Mouse (Mus musculus) lung, postnatal 36 days (tissue): ENCODE data around the gene Ccnd1.

Experiments
- DNase-seq: peaks from one replicate; pipeline ENCODE4 v3.0.0; 2022; ENCODE audit warnings: mixed read lengths

Ccnd1 gene

DNA sequence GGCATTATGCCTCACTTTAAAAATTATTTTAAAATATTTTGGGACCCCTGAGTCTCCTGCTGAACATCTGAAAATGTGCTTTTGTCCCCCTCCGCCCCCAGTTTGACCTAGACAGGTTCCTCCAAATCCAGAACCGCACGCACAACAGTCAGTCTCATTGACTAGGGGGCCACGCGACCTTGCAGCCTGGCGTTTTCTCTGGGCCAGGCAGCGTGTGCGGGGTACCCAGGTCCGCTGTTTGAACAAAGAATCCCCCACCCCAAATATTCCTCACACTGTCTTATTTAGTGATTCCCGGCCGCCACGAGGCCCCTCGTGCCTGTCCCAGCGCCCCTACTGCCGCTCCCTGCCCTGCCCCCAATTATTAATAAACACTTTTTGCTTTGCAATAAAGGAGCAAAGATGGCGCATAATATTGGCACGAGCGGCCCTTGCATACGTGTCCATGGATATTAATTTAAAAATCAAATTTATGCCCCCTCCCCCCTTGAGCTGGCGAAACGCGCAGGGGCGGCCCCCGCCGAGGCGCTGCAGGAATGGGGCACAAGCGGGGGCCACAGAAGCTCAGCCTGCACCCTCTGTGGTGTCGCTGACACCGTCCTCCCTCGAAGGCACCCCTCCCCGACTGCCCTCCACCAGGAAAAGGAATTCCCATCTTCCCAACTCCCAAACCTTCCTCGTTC, 923 bp downstream of the Ccnd1 start:
- DNase-seq, result peak; percentile 25

DNA sequence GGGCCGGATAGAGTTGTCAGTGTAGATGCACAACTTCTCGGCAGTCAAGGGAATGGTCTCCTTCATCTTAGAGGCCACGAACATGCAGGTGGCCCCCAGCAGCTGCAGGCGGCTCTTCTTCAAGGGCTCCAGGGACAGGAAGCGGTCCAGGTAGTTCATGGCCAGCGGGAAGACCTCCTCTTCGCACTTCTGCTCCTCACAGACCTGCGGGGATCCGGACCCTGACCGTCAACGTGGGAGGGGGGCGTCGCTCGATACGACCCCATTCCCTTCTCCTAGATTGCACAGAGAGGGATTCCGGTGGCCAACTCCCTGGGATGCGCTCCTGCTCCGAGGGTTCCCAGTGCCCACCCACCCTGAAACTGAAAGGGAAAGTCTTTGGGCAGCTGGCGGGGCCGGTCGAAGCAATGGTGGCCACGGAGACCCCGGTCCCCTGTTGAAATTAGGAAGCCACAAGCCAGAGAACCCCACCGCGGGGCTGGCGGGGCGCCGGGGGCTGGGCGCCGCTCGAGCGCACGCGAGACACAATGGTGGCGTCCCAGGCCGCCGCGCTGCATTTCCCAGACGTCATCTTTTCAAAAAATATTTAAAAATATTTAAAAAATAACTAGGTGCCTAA, 1.7 kb downstream of the Ccnd1 start:
- DNase-seq, result peak; percentile 16

DNA sequence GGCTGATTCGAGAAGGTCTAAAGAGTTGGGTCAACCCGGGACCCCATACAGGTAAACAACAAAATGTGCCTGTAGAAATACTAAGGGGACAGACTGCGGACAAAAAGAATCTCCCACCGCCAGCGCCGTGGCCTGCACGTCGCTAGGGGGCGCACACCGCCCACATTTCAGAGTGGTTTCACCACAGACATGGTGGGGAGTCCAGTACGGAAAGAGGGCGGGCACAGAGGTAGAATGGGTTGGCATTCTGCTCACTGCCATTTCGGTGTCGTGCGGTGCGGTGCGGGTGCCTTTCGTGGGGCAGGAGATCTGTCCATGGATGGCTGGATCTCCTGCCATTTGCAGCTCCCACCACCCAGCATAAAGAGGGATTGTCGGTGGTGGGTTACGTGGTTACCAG, 2.2 kb downstream of the Ccnd1 start:
- peak; percentile 93 for DNase-seq

DNA sequence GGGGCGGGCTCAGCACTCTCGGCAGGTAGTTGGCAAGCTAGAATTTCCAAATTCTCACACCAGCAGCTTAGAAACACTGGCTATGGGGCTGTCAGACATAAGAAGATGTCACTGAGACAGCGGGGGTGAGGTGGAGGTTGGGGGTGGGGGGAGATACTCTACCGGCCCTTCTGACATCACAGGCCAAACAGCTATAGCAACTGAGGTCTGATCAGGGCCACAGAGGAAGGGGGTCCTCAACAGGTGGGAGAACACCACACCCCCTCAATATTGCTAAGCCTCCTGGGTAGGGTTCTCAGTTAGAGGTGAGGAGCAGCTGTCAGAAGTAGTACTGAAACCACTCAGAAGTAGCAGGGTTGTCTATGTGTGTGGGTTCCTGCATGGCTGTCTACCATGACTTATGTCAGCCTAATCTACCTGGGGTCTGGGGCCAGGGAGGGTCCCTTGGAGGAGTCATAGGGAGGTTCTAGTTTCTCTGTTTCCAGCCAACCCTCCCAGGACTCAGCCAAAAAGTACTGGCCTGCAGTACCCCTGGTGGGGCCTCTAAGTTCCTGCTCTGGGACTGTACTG, 3.3 kb downstream of the Ccnd1 start:
- DNase-seq, result no peak

DNA sequence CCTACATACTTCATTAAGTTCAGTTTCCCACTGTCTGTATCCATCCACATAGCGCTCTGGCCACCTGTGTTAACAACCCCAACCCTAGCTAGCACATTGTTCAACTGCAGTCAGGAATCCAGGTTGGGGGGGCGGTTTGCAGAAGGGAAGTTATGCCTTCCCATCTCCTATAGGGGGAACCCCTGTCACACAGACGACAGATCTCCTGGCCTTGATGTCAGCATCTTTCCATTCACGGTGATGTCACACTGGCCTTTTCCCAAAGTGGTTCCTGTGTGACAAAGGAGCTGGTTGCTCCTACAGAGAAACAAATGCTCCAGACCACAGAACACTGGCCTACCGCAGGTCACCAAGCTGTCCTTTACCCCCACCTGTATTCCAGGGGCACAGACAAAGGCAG, 4.2 kb downstream of the Ccnd1 start:
- peak; percentile 38 for DNase-seq

DNA sequence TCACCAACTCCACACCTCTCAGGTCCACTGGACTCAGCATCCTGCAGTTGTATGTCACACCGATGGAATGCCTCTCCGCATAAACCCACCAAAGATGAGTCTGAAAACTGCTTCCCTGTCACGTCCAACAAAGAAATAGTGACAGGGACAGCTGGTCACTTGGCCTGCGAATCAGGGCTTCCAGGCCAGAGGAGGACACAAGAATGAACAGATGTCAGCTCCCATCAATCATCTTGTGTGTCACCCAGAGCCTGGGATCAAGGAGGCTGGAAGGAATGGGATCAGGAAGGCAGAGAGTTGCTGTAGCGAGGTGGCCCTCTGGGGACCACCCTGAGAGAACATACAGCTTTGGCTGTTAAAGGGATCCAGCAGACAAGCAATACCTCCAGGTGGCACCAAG, 4.8 kb downstream of the Ccnd1 start:
- no peak for DNase-seq

DNA sequence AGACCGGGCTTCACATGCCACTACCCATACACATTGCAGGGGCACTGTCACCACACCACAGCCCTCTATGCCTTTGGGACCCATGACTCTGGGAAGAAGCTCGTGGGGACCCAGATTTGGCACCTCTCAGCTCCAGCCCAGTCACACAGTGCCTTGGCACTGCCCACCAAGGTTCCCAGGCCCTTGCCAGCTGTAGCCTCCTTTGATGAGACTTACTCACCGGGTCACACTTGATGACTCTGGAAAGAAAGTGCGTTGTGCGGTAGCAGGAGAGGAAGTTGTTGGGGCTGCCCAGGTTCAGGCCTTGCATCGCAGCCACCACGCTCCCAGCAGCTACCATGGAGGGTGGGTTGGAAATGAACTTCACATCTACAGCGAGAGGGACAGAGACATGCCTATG, 5.9 kb downstream of the Ccnd1 start:
- DNase-seq, result no peak

DNA sequence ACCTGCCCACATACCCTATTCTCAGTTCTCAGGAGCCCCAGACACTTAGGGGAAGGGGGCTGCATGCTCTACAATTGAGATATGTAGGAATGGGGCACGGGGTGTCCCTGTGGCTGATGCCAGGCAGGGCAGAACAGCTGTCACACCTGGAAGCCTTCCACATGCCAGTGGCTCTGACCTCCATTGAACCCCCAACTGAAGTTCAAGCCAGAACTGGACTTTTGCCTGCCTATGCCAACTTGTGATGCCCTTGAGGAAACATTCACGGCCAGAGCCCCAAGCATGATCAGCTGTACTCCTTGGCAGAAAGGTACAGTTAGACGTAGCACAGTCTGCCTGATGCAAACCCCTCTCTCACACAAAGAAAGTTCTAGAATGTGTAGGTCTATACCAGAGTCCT, 6.4 kb downstream of the Ccnd1 start:
- no peak for DNase-seq

DNA sequence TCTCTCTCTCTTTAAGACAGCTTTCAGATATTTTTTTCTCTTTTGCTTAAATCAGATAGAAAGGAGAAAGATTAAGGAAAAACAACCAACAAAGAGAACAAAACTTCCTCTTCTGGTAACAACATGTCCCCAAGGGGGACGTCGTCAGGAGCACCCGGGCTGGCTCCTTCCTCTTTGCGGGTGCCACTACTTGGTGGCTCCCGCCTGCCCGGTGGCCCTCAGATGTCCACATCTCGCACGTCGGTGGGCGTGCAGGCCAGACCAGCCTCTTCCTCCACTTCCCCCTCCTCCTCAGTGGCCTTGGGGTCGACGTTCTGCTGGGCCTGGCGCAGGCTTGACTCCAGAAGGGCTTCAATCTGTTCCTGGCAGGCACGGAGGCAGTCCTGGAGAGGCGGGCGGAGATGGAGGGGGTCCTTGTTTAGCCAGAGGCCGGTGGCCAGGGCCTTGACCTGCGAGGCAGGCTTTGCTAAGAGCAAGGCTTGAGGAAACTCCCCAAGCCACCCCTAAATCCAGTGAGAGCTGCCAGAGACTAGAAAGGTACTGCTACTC, 7.3 kb downstream of the Ccnd1 start:
- DNase-seq, result no peak

DNA sequence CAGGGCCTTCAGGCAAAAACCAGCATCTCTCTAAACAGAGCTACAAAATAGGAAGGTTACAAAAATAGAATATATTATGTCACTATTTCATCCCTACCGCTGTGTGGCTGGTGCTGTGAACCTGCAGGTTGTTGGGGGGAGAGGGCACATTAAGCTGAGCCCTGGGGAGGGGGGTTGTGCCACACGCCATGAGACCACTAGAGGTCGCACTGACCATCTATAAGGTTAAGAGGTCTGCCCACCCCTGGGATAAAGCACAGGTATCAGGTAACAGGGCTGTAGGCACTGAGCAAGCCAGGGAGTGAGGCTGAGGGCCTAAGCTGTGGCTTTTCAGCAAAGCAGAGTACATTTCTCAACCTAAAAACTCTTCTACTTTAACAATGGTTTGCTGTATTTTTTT, 7.9 kb downstream of the Ccnd1 start:
- peak; percentile 65 for DNase-seq

DNA sequence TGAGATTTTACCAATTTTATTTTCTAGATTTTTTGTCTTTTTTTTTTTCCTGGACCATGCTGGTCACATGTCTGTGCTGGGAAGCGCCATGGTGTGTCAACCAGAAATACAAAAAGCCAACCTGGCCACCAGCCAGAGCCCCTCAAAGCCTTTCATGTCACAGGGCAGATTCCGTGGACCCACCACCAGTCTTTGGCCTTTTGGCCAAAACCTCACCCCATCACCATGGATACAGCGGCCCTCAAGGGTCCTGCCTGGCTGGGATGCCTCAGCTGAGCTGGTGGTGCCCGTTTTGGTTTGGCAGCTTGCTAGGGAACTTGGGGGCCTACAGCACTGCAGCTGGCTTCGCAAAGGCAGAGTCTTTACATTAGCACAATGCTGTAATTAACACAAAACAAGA, 9.8 kb downstream of the Ccnd1 start:
- no peak for DNase-seq

DNA sequence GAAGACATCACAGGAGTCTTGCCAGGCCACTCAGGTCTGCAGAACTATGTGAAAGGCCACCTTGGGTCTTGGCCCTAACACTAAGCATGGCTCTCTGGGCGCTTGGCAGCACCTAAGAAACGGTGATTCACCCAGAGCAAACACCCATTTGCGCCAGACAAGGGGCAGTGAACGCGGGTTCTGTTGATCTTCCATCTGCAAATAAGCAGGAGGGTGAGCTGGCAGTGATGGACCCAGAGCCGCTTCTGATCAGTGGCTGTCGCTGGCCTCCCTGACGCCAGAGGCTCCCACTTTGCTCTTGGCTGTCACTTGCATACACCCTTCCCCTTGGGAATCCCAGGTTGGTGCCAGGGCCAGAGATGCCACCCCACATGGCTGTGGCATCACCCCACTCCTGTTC, 10.2 kb downstream of the Ccnd1 start:
- peak; percentile 25 for DNase-seq

DNA sequence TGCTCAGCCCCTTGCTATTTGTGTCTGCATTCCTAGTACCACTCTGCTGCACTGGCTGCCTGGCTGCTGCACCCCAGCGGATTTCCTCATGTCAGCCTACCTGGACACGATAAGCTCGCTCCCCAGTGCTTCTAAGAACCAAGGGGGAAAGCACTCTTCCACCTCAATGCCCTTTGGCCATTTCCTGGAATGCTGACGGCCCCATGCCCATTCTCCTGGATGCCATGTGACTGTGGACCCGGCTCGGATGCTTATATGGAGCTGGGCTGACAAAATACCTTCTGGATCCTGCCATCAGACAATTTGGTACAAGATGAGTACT, 10.9 kb downstream of the Ccnd1 start:
- no peak for DNase-seq

DNA sequence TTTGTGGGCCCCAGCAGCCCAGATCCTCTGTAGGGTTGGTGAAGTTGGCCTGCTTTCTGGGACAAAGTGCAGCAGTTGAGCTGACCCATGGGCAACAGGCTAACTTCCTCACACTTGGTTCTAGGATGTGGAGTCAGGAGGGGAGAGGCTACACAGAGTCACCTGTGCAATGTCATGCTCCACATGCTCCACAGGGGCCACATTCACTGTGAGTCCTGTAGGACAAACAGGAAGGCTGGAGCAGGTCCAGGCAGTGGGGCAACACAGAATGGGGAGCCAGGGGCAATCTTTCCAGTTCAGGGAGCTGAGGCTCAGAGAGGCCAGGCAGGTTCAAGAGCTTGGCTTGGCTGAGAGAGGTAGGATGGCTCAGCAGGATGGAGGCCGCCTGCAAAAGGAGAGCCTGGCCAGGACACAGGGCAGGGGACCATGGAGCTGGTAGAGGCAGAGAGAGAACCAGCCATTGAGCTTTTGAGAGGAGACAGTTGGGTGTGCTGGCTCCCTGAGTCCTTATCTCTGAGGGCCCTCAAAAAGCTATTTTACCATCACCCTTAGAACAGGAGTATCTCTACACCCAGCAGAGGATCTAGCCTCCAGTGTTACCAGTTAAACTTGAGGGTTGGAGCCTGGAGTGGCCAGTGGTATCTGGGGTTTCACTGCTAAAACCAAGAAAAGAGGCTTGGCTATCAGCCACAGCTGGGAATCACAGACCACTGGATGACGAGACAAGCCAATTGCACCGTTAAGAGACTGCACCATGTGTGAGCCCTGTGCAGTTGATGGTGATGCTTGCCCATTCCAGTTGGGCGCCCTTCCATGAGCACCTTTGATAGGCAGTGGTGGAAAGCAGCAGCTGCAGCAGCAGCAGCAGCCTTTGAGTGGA, 11.5 kb downstream of the Ccnd1 start:
- DNase-seq, result no peak

DNA sequence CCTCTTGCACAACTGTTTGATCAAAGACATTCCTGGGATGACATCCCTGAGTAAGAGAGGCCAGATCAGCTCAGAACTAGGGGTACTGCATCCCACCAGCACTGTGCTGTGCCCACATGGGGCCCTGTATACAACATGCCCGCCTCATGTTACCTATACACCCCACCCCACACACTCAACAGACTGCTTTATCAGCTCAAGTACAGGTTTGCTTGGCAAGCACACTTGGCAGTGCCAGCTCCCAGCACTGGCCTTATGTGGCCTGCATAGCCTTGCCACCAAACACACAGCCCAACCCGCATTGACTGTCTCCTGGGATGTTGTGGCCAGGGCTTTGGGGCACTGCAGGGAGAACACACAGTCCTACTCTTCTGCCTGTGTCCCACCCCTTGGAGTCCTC, 12.1 kb downstream of the Ccnd1 start:
- DNase-seq, result peak; percentile 20

DNA sequence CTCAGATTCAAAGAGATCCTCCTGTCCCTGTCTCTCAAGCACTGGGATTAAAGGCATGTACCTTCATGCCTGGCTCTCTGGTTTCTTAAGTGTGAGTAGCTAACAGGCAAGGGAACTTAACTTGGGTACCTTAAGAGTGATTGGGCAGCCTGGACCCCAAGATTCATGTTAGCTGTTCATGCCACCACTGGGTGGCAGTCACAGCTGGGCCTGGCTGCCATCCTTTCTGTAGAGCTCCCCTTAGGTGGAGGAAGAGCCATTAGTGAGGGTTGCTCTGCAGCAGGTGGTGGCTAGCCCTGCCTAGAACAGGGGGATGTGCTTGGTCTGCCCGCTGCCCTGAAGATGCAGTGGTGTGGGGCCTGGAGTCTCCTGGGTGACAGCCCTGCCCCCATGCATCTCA, 20.9 kb downstream of the Ccnd1 start:
- DNase-seq, result no peak

DNA sequence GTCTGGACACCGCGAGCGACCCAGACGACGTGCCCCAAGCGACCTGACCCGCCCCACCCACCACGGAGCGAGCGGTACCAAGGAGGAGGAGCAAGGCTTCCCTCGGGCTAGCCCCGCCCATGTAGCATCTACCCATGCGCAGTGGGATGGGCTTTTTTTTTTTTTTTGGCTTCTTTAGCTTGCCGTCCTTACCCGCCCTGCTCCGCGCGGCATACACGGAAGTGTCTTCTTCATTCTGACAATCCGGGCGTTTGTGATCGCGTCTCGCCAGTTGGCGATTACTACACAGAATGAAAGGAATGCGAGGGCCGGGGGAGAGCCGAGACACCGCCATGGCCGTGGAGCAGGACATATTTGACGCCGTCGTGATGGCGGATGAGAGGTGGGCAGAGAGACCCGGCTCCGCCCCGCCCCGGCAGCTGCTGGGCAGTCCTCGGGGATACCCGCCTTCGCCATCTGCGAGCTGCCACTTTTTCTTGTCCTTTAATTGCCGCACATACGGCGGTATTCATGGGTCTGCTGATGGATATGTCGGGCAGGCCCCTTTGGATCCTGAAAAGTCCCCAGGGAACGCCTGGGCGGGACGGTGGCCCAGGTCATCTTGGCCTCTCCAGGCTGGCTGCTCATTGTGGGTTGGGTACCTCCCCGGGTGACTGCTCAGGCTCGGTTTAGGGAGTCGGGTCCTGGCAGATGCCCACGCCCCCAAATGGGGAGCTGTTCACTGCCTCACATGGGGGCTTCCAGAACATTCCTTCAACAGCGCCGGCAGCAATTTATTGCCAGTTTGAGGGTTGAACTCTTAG, 24.6 kb downstream of the Ccnd1 start, which contains the start of gene LTO1:
TSS of gene LTO1 (plus strand) at position 153 of the 803 bp plus-strand sequence.
- DNase-seq, result peak; percentile 93

DNA sequence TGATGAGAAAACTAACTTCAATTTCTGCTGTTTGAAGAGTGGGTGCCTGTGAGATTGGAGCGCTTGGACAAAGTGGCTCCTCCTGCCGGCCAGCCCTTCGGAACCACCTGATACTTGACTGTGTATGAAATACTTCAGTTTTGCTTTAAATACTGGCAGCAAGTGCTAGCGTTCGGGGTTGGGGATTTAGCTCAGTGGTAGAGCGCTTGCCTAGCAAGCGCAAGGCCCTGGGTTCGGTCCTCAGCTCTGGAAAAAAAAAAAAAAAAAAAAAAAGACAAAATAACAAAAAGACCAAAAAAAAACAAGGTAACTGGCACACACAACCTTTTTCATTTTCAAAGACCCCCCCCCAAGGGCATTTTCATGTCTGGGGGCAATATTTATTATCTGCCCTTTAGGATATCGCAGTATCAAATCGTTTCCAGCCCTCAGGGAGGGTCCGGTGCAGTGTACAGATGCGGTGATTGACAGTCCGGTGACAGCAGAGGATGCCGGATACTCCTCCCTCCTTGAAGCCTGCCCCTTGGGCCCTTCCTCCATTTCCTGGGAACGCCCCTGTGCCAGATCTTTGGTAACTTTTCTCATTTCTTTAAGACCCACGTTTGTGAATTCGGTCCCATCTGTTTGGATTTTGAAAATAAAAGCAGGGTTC, 25.3 kb downstream of the Ccnd1 start:
- DNase-seq, result peak; percentile 36

DNA sequence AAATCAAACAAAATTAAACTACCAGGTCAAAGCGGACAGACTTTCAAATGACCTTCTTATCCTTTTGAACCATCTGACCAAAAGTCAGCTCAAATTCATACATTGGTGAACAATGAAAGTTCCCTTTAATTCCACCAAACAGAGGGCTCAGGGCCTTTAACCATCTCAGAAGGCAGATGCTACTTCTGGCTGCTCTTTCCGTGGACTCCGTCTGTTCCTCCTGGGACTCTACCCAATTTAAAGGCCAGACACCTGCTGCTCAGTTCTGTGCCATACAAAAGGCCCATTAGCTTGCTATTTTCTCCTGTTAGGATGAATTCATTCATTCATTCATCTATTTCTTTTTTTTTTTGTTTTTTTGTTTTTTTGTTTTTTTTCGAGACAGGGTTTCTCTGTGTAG, 26.8 kb downstream of the Ccnd1 start:
- no peak for DNase-seq

DNA sequence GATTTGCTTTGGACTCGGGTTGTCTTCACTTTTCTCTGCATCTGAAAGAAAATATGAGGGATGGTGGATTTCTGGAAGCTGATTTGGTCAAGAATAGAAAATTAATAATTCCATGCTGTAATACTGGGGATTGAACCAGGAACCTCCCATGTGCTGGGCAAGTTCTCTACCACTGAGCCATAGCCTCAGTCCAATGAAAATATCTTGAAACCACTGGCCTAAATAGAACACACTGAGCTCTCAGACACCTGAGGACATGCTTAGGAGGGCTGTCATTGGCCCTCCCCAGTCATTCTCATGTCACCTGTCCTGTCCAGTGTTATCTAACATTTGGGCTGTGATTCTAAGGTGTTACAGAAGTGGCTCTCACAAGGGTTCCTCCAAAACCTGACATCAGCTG, 28.6 kb downstream of the Ccnd1 start:
- no peak for DNase-seq

DNA sequence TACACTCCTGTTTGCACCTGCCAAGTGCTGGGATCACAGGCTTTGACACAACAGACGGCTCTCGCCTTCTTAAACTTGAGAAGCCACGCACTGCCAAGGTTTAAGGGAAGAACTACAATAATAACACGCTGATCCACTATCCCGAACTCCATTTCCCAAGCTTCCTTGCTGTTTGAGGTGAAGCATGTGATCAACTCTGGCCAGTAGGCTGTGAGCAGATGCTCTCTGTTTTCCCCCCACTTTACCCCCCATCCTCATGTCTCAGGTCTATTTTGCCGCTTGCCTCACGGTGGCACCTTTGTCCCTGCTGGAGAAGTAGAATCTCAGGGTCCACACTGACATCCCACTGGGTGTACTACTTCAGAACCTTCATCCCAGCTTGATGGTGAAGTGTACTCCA, 31.0 kb downstream of the Ccnd1 start:
- DNase-seq, result no peak

DNA sequence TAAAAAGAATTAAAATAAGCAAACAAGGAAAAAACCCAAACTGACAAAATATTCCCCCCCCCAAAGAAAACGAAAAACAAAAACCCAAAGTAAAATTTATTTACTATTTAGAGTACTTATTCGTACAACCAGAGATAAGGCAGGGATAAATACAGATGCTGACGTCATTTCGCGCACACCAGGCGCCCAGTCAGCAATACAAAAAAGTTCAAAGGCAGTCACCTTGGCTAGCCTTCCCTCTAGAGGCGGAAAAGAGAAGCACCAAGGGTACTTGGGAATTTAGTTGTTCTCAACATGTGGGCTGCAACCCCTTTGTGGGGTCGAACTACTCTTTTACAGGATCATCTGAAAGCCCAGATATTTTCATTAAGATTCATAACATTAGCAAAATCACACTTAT, 31.9 kb downstream of the Ccnd1 start:
- DNase-seq, result no peak
